Mouse (Mus musculus) E14TG2a.4 (cell line): Measurements from ENCODE around the gene Agbl4.

Experiments used
- CTCF ChIP-seq: conservative IDR thresholded peaks from 2 replicates; pipeline ENCODE4 v1.5.1; 2014; ENCODE audit warnings: low read length
- POU5F1 ChIP-seq: IDR thresholded peaks from 2 replicates; pipeline ENCODE4 v1.6.1; 2014; ENCODE audit warnings: low read length, borderline replicate concordance

- TF ChIP-seq CTCF (no peak), POU5F1 (no peak)
Measured at GRCm38 (mm10) chr4:110641417-110641816, 244.0 kb downstream of the Agbl4 start.
